Mouse (Mus musculus) midbrain, embryonic 14.5 days (tissue): ENCODE measurements at regions not wholly inside any gene's neighbourhood (a gene's known extent, or its start where the extent isn't known, plus 50 kb on each side); places are given as distances from the start of the nearest gene placed in this dataset.

Experiments
- ATAC-seq: fragments of 200-750 bp; cut with Nextera tagmentation; 2 replicates; pipeline ENCODE4 v1.8.0; 2017; ENCODE audit warnings: moderate number of reproducible peaks, moderate library complexity; ENCODE audit not compliant: low FRiP score, low TSS enrichment
- DNase-seq: peaks from one replicate; pipeline ENCODE4 v3.0.0-alpha.2; 2015
- H3K27ac ChIP-seq: fragments of 300-500 bp; sonication (generic); replicated peaks from 2 replicates; pipeline ENCODE4 v1.5.1; 2014; ENCODE audit warnings: mild to moderate bottlenecking, low read depth, low read length, moderate library complexity
- H3K27me3 ChIP-seq: fragments of 300-500 bp; sonication (generic); 2 replicates; pipeline ENCODE4 v1.6.1; 2014; ENCODE audit warnings: low read length, control low read depth, mixed read lengths; ENCODE audit not compliant: control insufficient read depth, insufficient read depth
- H3K36me3 ChIP-seq: fragments of 300-500 bp; sonication (generic); 2 replicates; pipeline ENCODE4 v1.6.1; 2014; ENCODE audit warnings: low read length, control low read depth; ENCODE audit not compliant: control insufficient read depth, insufficient read depth
- H3K4me1 ChIP-seq: fragments of 300-500 bp; sonication (generic); 2 replicates; pipeline ENCODE4 v1.6.1; 2014; ENCODE audit warnings: mild to moderate bottlenecking, antibody characterized with exemption, low read length, control low read depth; ENCODE audit not compliant: control insufficient read depth, insufficient read depth
- H3K4me2 ChIP-seq: fragments of 300-500 bp; sonication (generic); 2 replicates; pipeline ENCODE4 v1.6.1; 2014; ENCODE audit warnings: mild to moderate bottlenecking, low read length, moderate library complexity
- H3K4me3 ChIP-seq: fragments of 300-500 bp; sonication (generic); replicated peaks from 2 replicates; pipeline ENCODE4 v1.5.1; 2014; ENCODE audit warnings: low read depth, low read length
- H3K9ac ChIP-seq: fragments of 300-500 bp; sonication (generic); replicated peaks from 2 replicates; pipeline ENCODE4 v1.6.1; 2014; ENCODE audit warnings: mild to moderate bottlenecking, low read length, moderate library complexity
- H3K9me3 ChIP-seq: fragments of 300-500 bp; sonication (generic); 2 replicates; pipeline ENCODE4 v1.6.1; 2016; ENCODE audit warnings: low read length, control low read depth, mixed read lengths; ENCODE audit not compliant: control insufficient read depth
- WGBS: fragments of 180-500 bp; shearing (Covaris S2); extraction: QIAGEN DNeasy Blood & Tissue Kit; methylation state at CpG from one replicate; pipeline ENCODE4 v1.1.7; 2014; 5-methylcytosine and 5-hydroxymethylcytosine counted together

GRCm38 (mm10) chr2:93135324-93135723 is 52.0 kb upstream of the Trp53i11 start:
- no peak overlapping the region for H3K9ac ChIP-seq
- no peaks in the 10 kb centered on the region for H3K36me3 ChIP-seq
- WGBS, result 74% methylated on average over 7 of the region's 7 CpGs
- DNase-seq (no peak), ATAC-seq (no peak)
- no peaks in the 10 kb centered on the region for H3K9me3 ChIP-seq
- no peaks in the 10 kb centered on the region for H3K27me3 ChIP-seq
- no peak overlapping the region for H3K4me2 ChIP-seq
- no peaks in the 10 kb centered on the region; the same call in 1 of the 2 replicates for H3K4me1 ChIP-seq
- no peak overlapping the region for H3K4me3 ChIP-seq
- no peak overlapping the region for H3K27ac ChIP-seq

- Histone ChIP-seq H3K36me3 (no peaks in the 10 kb centered on the region), H3K27ac (no peak overlapping the region), H3K9me3 (no peaks in the 10 kb centered on the region), H3K27me3 (no peaks in the 10 kb centered on the region), H3K4me2 (no peak overlapping the region), H3K4me3 (no peak overlapping the region), H3K4me1 (no peaks in the 10 kb centered on the region; the same call in 1 of the 2 replicates), H3K9ac (no peak overlapping the region)
- DNase-seq (no peak), ATAC-seq (no peak)
- 85% methylated on average over 10 of the region's 10 CpGs for WGBS
Measured at GRCm38 (mm10) chr2:93133301-93133971, 53.9 kb upstream of the Trp53i11 start.

- H3K9ac ChIP-seq, result no peak overlapping the region
- no peaks in the 10 kb centered on the region for H3K36me3 ChIP-seq
- ATAC-seq, result no peak
- no peaks in the 10 kb centered on the region; the same call in 1 of the 2 replicates for H3K4me1 ChIP-seq
- H3K27ac ChIP-seq, result no peak overlapping the region
- no peak overlapping the region for H3K4me3 ChIP-seq
- WGBS, result 68% methylated on average over 9 of the region's 9 CpGs
- no peak overlapping the region for H3K4me2 ChIP-seq
- H3K27me3 ChIP-seq, result no peaks in the 10 kb centered on the region
- peak; percentile 51 for DNase-seq
- no peaks in the 10 kb centered on the region for H3K9me3 ChIP-seq
Measured at GRCm38 (mm10) chr2:93131825-93132623, 55.3 kb upstream of the Trp53i11 start.

- H3K36me3 ChIP-seq, result no peaks in the 10 kb centered on the region
- 91% methylated on average over 9 of the region's 9 CpGs for WGBS
- no peaks in the 10 kb centered on the region for H3K27me3 ChIP-seq
- H3K27ac ChIP-seq, result no peak overlapping the region
- no peak overlapping the region for H3K4me2 ChIP-seq
- H3K4me3 ChIP-seq, result no peak overlapping the region
- ATAC-seq (no peak), DNase-seq (no peak)
- peaks cover 8% of the 10 kb centered on the region; the same call in 1 of the 2 replicates for H3K4me1 ChIP-seq
- H3K9me3 ChIP-seq, result no peaks in the 10 kb centered on the region
- no peak overlapping the region for H3K9ac ChIP-seq
Measured at GRCm38 (mm10) chr2:93131236-93131635, 56.1 kb upstream of the Trp53i11 start.

- DNase-seq (no peak), ATAC-seq (no peak)
- Histone ChIP-seq H3K4me3 (no peak overlapping the region), H3K27ac (no peak overlapping the region), H3K4me1 (peaks cover 12% of the 10 kb centered on the region; the same call in 1 of the 2 replicates), H3K9me3 (no peaks in the 10 kb centered on the region), H3K27me3 (no peaks in the 10 kb centered on the region), H3K4me2 (no peak overlapping the region), H3K36me3 (no peaks in the 10 kb centered on the region), H3K9ac (no peak overlapping the region)
- 69% methylated on average over 4 of the region's 4 CpGs for WGBS
Measured at GRCm38 (mm10) chr2:93129176-93129575, 58.2 kb upstream of the Trp53i11 start.

- H3K4me3 ChIP-seq, result no peak overlapping the region
- no peaks in the 10 kb centered on the region for H3K27me3 ChIP-seq
- no peak overlapping the region for H3K4me2 ChIP-seq
- peak; percentile 53 for DNase-seq
- peaks cover 23% of the 10 kb centered on the region; the same call in 1 of the 2 replicates for H3K4me1 ChIP-seq
- ATAC-seq, result peak; percentile 28; the same call in 1 of the 2 replicates
- no peak overlapping the region for H3K9ac ChIP-seq
- no peaks in the 10 kb centered on the region for H3K9me3 ChIP-seq
- WGBS, result 56% methylated on average over 7 of the region's 7 CpGs
- peak overlapping the region; percentile 71 for H3K27ac ChIP-seq
- no peaks in the 10 kb centered on the region for H3K36me3 ChIP-seq
Measured at GRCm38 (mm10) chr2:93126595-93127165, 60.7 kb upstream of the Trp53i11 start.

GRCm38 (mm10) chr2:93126112-93126511 is 61.2 kb upstream of the Trp53i11 start:
- H3K4me3 ChIP-seq, result no peak overlapping the region
- peaks cover 25% of the 10 kb centered on the region; the same call in 1 of the 2 replicates for H3K4me1 ChIP-seq
- no peaks in the 10 kb centered on the region for H3K9me3 ChIP-seq
- ATAC-seq (no peak; the same call in 1 of the 2 replicates), DNase-seq (peak; percentile 49)
- H3K36me3 ChIP-seq, result no peaks in the 10 kb centered on the region
- peak overlapping the region; percentile 71 for H3K27ac ChIP-seq
- H3K4me2 ChIP-seq, result no peak overlapping the region
- no peaks in the 10 kb centered on the region for H3K27me3 ChIP-seq
- no peak overlapping the region for H3K9ac ChIP-seq
- 54% methylated on average over 7 of the region's 7 CpGs for WGBS

GRCm38 (mm10) chr2:93124866-93125467 is 62.4 kb upstream of the Trp53i11 start:
- ATAC-seq (no peak), DNase-seq (no peak)
- no peak overlapping the region for H3K4me2 ChIP-seq
- H3K9me3 ChIP-seq, result no peaks in the 10 kb centered on the region
- 87% methylated on average over 7 of the region's 7 CpGs for WGBS
- H3K9ac ChIP-seq, result no peak overlapping the region
- no peak overlapping the region for H3K4me3 ChIP-seq
- no peaks in the 10 kb centered on the region for H3K27me3 ChIP-seq
- H3K27ac ChIP-seq, result no peak overlapping the region
- no peaks in the 10 kb centered on the region for H3K36me3 ChIP-seq
- H3K4me1 ChIP-seq, result peaks cover 25% of the 10 kb centered on the region; the same call in 1 of the 2 replicates
